Mouse (Mus musculus) lung, postnatal 0 days (tissue): ENCODE measurements around the gene Vcan.
A peak's percentile ranks its signal among the peaks of the same experiment; 100 is the strongest.

ENCODE experiments used
- CTCF ChIP-seq: IDR thresholded peaks from 2 replicates; pipeline ENCODE4 v1.5.1; 2016; ENCODE audit warnings: antibody characterized with exemption, mild to moderate bottlenecking
- EP300 ChIP-seq: IDR thresholded peaks from 2 replicates; pipeline ENCODE4 v1.6.1; 2016; ENCODE audit warnings: antibody characterized with exemption, mild to moderate bottlenecking, control low read depth

- no peak for TF ChIP-seq CTCF
- peak; percentile 60; the same call in 1 of the 2 replicates for TF ChIP-seq EP300
Measured at GRCm38 (mm10) chr13:89652773-89653172, 89.5 kb downstream of the Vcan start.
